Comparison of ENCODE assay signal across 8 mouse cellular contexts in genomic region chr11:114251614-114252013, GRCm38 (mm10).
DNase-seq lines count a peak whose midpoint lies in the region; ATAC-seq and TF ChIP-seq lines count a peak whose summit lies in the region.

No protein-coding gene starts in this region.

- peak; percentile 34 for DNase-seq in CD4-positive, CD25-positive, alpha-beta regulatory T cell, adult 2 months (ENCODE audit: low read depth, low spot score)
- DNase-seq in left cerebral cortex, postnatal 4 days = peak; percentile 40
- no peak for DNase-seq in left cerebral cortex, adult 8-10 months (ENCODE audit: low spot score in 2 of 2)
- peak; percentile 72 for DNase-seq in brain, embryonic 14.5 days (ENCODE audit: low read depth)
- peak; percentile 41 for DNase-seq in mesoderm, embryonic 11.5 days (ENCODE audit: low read depth, low spot score)
- no peak for DNase-seq in natural killer cell, adult 2 months (ENCODE audit: low spot score in 2 of 2)

- intact Hi-C loops in left cerebral cortex, postnatal 4 days (cut with DNase I) = no loop called here

- peak; percentile 67 for TF ChIP-seq CTCF in brain, embryonic 14.5 days (IDR thresholded peaks at IDR 0.05; ENCODE audit: borderline replicate concordance, extremely low read depth, insufficient read depth, insufficient read length)

- ATAC-seq in CD4-positive, CD25-positive, alpha-beta regulatory T cell, adult 4 months = no peak
- no peak for ATAC-seq in erythroblast, adult 5-6 weeks (replicated peaks; ENCODE audit: low FRiP score, poor library complexity, severe bottlenecking)

- TF ChIP-seq POLR2A in brain, embryonic 14.5 days (IDR thresholded peaks at IDR 0.05; ENCODE audit: borderline replicate concordance, extremely low read depth, insufficient read depth, insufficient read length, poor library complexity, severe bottlenecking) = no peak

Comparison
In these comparisons a context has a peak if more than half of its experiments do, and no peak if none do; other contexts are left out.
1. DNase-seq: peak in CD4-positive, CD25-positive, alpha-beta regulatory T cell, adult 2 months (single experiment), left cerebral cortex, postnatal 4 days (single experiment), brain, embryonic 14.5 days (single experiment) and mesoderm, embryonic 11.5 days (single experiment); none in left cerebral cortex, adult 8-10 months (0 of 2) and natural killer cell, adult 2 months (0 of 2).